Mouse (Mus musculus) lung, adult 2 months (tissue): ENCODE data around the gene Actrt2.
A peak's percentile ranks its signal among the peaks of the same experiment; 100 is the strongest.

Experiments
- CTCF ChIP-seq: fragments of 200-500 bp; IDR thresholded peaks from 2 replicates; pipeline ENCODE4 v1.5.1; 2011; ENCODE audit warnings: mild to moderate bottlenecking, low read length, control low read depth; ENCODE audit not compliant: insufficient read depth
- POLR2A ChIP-seq: fragments of 200-500 bp; IDR thresholded peaks from 2 replicates; pipeline ENCODE4 v1.6.1; 2011; ENCODE audit warnings: low read depth, mild to moderate bottlenecking, control low read depth, low read length, borderline replicate concordance; ENCODE audit errors: extremely low read depth

- peak; percentile 59 for TF ChIP-seq CTCF
- no peak for TF ChIP-seq POLR2A
Observed at GRCm38 (mm10) chr4:154674541-154674940, 6.9 kb upstream of the Actrt2 start.
